Mouse (Mus musculus) hindbrain, embryonic 11.5 days (tissue): ENCODE data around the gene Gm20388. TPM values are rescaled to one million over a fixed set of nuclear protein-coding genes. Genes with fewer than 3 reads are reported as not detected.
"Not testable (repeated sequence)": the region's sequence is repeated elsewhere in the genome, so short reads cannot be mapped to it uniquely, and the experiment has no call there.

Source experiments
- ATAC-seq: fragments of 200-750 bp; cut with Nextera tagmentation; 2 replicates; pipeline ENCODE4 v1.8.0; 2017; ENCODE audit warnings: mild to moderate bottlenecking, moderate TSS enrichment, moderate library complexity; ENCODE audit not compliant: low FRiP score
- DNase-seq: peaks from one replicate; pipeline ENCODE4 v3.0.0-alpha.2; 2015; ENCODE audit warnings: low spot score
- H3K27ac ChIP-seq: fragments of 300-500 bp; sonication (generic); 2 replicates; pipeline ENCODE4 v1.5.1; 2014; ENCODE audit warnings: mild to moderate bottlenecking, low read depth, low read length
- H3K27me3 ChIP-seq: fragments of 300-500 bp; sonication (generic); 2 replicates; pipeline ENCODE4 v1.6.1; 2014; ENCODE audit warnings: mild to moderate bottlenecking, low read length, moderate library complexity, mixed read lengths; ENCODE audit not compliant: control insufficient read depth, insufficient read depth
- H3K36me3 ChIP-seq: fragments of 300-500 bp; sonication (generic); 2 replicates; pipeline ENCODE4 v1.6.1; 2014; ENCODE audit warnings: mild to moderate bottlenecking, low read length, moderate library complexity, mixed read lengths; ENCODE audit not compliant: control insufficient read depth, insufficient read depth
- H3K4me1 ChIP-seq: fragments of 300-500 bp; sonication (generic); replicated peaks from 2 replicates; pipeline ENCODE4 v1.6.1; 2014; ENCODE audit warnings: low read length, mixed read lengths; ENCODE audit not compliant: control insufficient read depth, insufficient read depth
- H3K4me2 ChIP-seq: fragments of 300-500 bp; sonication (generic); replicated peaks from 2 replicates; pipeline ENCODE4 v1.6.1; 2014; ENCODE audit warnings: mild to moderate bottlenecking, low read depth, low read length
- H3K4me3 ChIP-seq: fragments of 300-500 bp; sonication (generic); 2 replicates; pipeline ENCODE4 v1.5.1; 2014; ENCODE audit warnings: low read depth, low read length
- H3K9ac ChIP-seq: fragments of 300-500 bp; sonication (generic); 2 replicates; pipeline ENCODE4 v1.6.1; 2014; ENCODE audit warnings: low read depth, low read length
- H3K9me3 ChIP-seq: fragments of 300-500 bp; sonication (generic); 2 replicates; pipeline ENCODE4 v1.6.1; 2016; ENCODE audit warnings: low read length; ENCODE audit not compliant: control insufficient read depth
- WGBS: fragments of 180-500 bp; shearing (Covaris S2); extraction: QIAGEN DNeasy Blood & Tissue Kit; methylation state at CpG from one replicate; pipeline ENCODE4 v1.1.7; 2014; 5-methylcytosine and 5-hydroxymethylcytosine counted together
- polyA plus RNA-seq: library from polyadenylated mRNA; unstranded; fragments of >200 nt; fragmentation: Nextera tagmentation; extraction: Ambion mirVana; gene quantifications from 2 replicates; pipeline ENCODE4 v1.2.1, GENCODE M21; 2014

The Gm20388 gene
- polyA plus RNA-seq, 1 experiment from 2014 or later, result 11.8 TPM

- no peaks in the 10 kb centered on the region for H3K9me3 ChIP-seq
- no peaks in the 10 kb centered on the region for H3K36me3 ChIP-seq
- ATAC-seq, result no peak
- 89% methylated on average over 3 of the region's 3 CpGs for WGBS
- H3K4me3 ChIP-seq, result no peak overlapping the region
- H3K4me1 ChIP-seq, result no peaks in the 10 kb centered on the region
- no peaks in the 10 kb centered on the region for H3K27me3 ChIP-seq
- H3K27ac ChIP-seq, result no peak overlapping the region
- no peak overlapping the region for H3K9ac ChIP-seq
- no peak for DNase-seq
- H3K4me2 ChIP-seq, result no peak overlapping the region
Observed at GRCm38 (mm10) chr8:124011580-124011979, 4100.9 kb downstream of the Gm20388 start.

GRCm38 (mm10) chr8:124011989-124012586, 4101.4 kb downstream of the Gm20388 start:
- Histone ChIP-seq H3K27me3 (no peaks in the 10 kb centered on the region), H3K4me2 (no peak overlapping the region), H3K27ac (no peak overlapping the region), H3K9ac (no peak overlapping the region), H3K9me3 (no peaks in the 10 kb centered on the region), H3K4me3 (no peak overlapping the region), H3K4me1 (no peaks in the 10 kb centered on the region), H3K36me3 (no peaks in the 10 kb centered on the region)
- ATAC-seq (no peak), DNase-seq (no peak)
- WGBS, result 94% methylated on average over 3 of the region's 3 CpGs

GRCm38 (mm10) chr8:124014299-124014698, 4103.7 kb downstream of the Gm20388 start:
- not testable (repeated sequence) for H3K9me3 ChIP-seq, ATAC-seq, H3K4me2 ChIP-seq, DNase-seq, H3K27ac ChIP-seq, H3K4me1 ChIP-seq, H3K9ac ChIP-seq, H3K36me3 ChIP-seq, H3K27me3 ChIP-seq, H3K4me3 ChIP-seq
- WGBS, result 90% methylated on average over 7 of the region's 7 CpGs

GRCm38 (mm10) chr8:124014751-124015150, 4104.1 kb downstream of the Gm20388 start:
- 89% methylated on average over 3 of the region's 3 CpGs for WGBS
- no peaks in the 10 kb centered on the region for H3K36me3 ChIP-seq
- no peaks in the 10 kb centered on the region for H3K9me3 ChIP-seq
- no peaks in the 10 kb centered on the region for H3K27me3 ChIP-seq
- no peaks in the 10 kb centered on the region for H3K4me1 ChIP-seq
- H3K4me2 ChIP-seq, result no peak overlapping the region
- H3K9ac ChIP-seq, result no peak overlapping the region
- H3K27ac ChIP-seq, result no peak overlapping the region
- DNase-seq (no peak), ATAC-seq (no peak)
- no peak overlapping the region for H3K4me3 ChIP-seq

- Histone ChIP-seq H3K9me3 (no peaks in the 10 kb centered on the region), H3K4me3 (peak overlapping the region; percentile 86), H3K4me2 (peak overlapping the region; percentile 71), H3K27me3 (no peaks in the 10 kb centered on the region), H3K36me3 (no peaks in the 10 kb centered on the region), H3K27ac (no peak overlapping the region), H3K4me1 (peaks cover 3% of the 10 kb centered on the region; the same call in 1 of the 2 replicates), H3K9ac (peak overlapping the region; percentile 50; the same call in 1 of the 2 replicates)
- 36% methylated on average over 13 of the region's 13 CpGs for WGBS
- no peak for ATAC-seq
- DNase-seq, result peak; percentile 31
Observed at GRCm38 (mm10) chr8:124019782-124020181, 4109.1 kb downstream of the Gm20388 start.

- Histone ChIP-seq H3K4me2 (peak overlapping the region; percentile 71), H3K36me3 (no peaks in the 10 kb centered on the region), H3K27ac (peak overlapping the region; percentile 83), H3K9ac (peak overlapping the region; percentile 78), H3K4me3 (peak overlapping the region; percentile 86), H3K4me1 (peaks cover 3% of the 10 kb centered on the region; the same call in 1 of the 2 replicates), H3K27me3 (no peaks in the 10 kb centered on the region), H3K9me3 (no peaks in the 10 kb centered on the region)
- ATAC-seq (peak; percentile 92), DNase-seq (peak; percentile 89)
- WGBS, result 2% methylated on average over 52 of the region's 87 CpGs
Observed at GRCm38 (mm10) chr8:124020439-124021236, 4110.0 kb downstream of the Gm20388 start.

- no peaks in the 10 kb centered on the region for H3K36me3 ChIP-seq
- H3K27me3 ChIP-seq, result no peaks in the 10 kb centered on the region
- peak within 1 kb of the TSS; percentile 83 for H3K27ac ChIP-seq
- H3K4me1 ChIP-seq, result peaks cover 3% of the 10 kb centered on the region; the same call in 1 of the 2 replicates
- peak; percentile 94 for DNase-seq
- H3K4me2 ChIP-seq, result peak within 1 kb of the TSS; percentile 71
- H3K9me3 ChIP-seq, result no peaks in the 10 kb centered on the region
- peak; percentile 91 for ATAC-seq
- H3K4me3 ChIP-seq, result peak within 1 kb of the TSS; percentile 86
- under 1% methylated on average over 60 of the region's 74 CpGs for WGBS
- H3K9ac ChIP-seq, result peak within 1 kb of the TSS; percentile 78
Observed at GRCm38 (mm10) chr8:124021237-124022227, 4110.9 kb downstream of the Gm20388 start, which contains the start of the genes Taf5l and Urb2. Taf5l (minus strand) TSS chr8:124021397. Urb2 (plus strand) TSS chr8:124021508.

GRCm38 (mm10) chr8:124026265-124026664, 4115.6 kb downstream of the Gm20388 start:
- DNase-seq, H3K4me1 ChIP-seq, H3K27ac ChIP-seq, H3K4me3 ChIP-seq, H3K4me2 ChIP-seq, ATAC-seq, H3K9me3 ChIP-seq, H3K27me3 ChIP-seq, H3K9ac ChIP-seq: not testable (repeated sequence)
- H3K36me3 ChIP-seq, result peaks cover 17% of the 10 kb centered on the region
- WGBS, result 81% methylated on average over 2 of the region's 2 CpGs
